Mouse (Mus musculus): ENCODE measurements around the gene Ccdc91.

The Ccdc91 gene

DNA sequence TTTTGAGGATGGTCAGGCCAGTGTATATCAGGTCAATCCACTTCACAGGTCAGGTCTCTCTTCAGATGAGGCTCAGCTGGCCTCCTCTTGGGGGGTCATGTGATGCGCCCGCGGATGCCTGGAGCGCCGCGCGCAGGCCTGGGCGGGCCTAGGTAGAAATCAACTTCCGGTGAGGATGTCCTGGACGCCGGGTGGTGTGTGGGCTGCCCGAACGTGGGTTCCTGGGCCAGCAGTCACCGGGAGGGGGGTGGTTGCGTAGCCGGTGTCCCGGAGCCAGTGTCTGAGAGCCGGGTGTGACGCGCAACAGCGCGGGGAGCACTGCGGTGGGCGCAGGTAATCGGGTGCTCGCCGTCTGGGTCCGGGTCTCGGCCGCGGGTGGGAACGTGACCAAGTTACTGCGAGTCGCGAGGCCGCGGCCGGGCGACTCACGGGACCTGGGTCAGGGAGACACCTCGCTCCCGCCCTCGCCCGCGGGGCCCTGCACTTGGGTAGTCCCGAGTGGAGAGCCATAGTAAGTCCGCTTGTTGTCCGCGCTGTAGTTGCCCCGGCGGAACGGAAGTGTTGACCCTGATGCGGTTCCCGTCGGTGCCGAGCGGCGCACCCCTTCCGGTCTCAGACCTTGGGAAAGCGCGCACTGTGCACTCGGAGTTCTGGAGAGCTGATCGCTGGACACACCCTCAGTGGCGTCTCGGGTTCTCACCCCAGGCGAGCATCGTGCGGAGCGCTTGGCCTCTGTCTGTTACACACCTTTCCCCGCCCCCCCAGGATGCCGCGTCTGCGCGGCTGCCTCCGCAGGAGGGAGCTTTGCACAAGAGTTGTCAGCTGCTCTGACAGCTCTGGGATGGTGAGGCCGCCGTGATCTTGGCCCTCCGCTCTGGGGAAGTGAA is at the start of gene Ccdc91:
Gene Ccdc91, plus strand, starts transcription at position 102 of the 887 bp plus-strand sequence.
- peak; percentile 91 for DNase-seq (ENCODE audit: low spot score)

DNA sequence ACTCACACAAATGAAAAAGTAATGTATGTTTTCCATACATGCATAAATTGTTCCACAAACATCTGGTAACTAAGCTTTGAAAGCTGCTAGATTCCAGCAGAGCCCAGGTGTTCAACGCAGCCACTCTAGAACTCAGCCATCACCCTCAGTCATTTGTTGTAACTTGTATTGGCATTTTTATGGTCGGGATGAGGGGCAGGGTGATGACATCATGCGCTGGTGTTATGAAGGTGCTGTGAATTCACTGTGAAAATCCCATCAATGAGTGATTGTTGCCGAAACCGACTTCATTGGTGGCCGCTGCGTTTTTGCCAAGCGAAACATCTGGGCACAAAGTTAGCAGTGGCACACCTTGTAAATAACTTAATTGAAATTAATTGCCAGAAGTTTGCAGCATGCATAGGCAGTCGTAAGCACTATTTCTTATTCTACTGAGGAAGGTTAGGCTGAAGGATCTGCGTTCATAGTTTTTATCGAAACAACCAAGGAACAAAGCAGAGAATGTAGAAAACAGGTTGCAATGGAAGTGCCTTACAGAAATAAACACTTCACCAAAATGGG is 48.6 kb upstream of the Ccdc91 start:
- DNase-seq (ENCODE audit: low spot score), result no peak

DNA sequence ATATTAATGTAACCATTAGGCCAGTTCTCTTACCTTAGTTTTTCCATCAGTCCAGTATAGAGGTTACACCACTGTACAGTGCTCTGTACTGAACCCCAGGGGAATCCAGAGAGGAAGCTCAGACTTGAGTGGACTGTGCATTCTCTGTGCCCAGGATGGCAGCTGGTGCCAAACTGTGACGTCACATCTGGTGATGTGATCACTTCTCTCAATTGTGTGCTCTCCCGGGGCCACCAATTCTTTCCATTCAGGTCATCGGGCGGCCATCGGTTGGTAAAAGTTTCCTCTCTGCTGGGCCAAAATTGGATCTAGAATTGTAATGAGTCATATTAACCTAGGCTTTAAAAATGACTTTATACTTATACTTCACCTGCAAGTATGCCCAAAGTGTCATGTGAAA is 19.9 kb upstream of the Ccdc91 start:
- no peak for DNase-seq (ENCODE audit: low spot score)

DNA sequence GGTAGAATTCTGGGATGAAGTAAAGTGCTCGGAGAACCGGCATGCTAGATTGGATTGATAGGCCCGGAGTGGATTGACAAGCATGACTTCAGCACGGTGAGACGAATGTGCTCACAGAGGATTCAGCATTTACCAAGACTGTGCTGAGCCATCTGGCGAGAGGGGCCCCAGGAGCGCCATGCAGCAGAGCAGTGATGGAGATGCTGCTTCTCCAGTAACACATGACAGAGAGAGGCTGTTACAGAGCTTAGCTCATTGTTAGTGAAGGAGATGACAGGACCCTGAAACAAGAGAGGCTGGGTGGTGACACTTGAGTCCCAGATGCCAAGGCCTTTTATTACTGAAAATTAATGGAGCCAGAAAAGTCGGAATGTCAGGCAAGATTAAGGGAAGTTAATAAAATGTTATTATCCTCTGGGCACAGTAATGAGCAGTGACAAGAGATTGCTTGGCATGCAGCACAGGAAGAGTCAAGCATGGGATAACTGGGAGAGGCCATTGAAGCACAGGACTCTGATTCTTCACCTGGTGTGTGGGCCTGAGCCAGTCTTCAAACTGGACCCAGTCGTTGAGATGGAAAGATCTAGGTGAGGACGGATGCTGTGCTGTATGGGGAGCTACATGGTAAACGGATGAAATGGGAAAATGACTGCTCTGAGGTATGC is 16.9 kb upstream of the Ccdc91 start:
- DNase-seq (ENCODE audit: low spot score), result peak; percentile 8

- DNase-seq (ENCODE audit: low spot score), result no peak
Measured at GRCm38 (mm10) chr6:147470016-147470415, 5.6 kb upstream of the Ccdc91 start.

GRCm38 (mm10) chr6:147481141-147481540 is 5.5 kb downstream of the Ccdc91 start:
- DNase-seq (ENCODE audit: low spot score), result no peak

GRCm38 (mm10) chr6:147490120-147490519 is 14.5 kb downstream of the Ccdc91 start:
- no peak for DNase-seq (ENCODE audit: low spot score)

DNA sequence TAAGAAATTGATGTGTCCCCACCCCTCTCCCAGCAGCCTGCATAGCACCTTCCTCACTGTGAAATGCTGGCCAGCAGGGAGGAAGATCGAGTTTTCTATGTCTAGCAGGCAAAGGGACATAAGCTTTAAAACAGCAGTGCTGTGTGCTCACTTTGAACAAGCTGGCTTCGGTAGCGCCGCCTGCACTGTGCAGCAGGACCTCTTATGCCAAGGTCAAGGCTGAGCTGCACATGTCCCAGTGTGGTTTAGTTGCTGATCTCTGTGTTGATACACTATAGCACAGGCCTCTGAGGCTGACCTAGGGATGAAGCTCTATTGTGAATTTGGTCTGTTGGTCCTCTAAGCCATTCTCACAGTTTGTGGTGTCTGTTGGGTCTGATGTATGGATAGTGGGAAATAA is 16.9 kb downstream of the Ccdc91 start:
- DNase-seq (ENCODE audit: low spot score), result no peak

DNA sequence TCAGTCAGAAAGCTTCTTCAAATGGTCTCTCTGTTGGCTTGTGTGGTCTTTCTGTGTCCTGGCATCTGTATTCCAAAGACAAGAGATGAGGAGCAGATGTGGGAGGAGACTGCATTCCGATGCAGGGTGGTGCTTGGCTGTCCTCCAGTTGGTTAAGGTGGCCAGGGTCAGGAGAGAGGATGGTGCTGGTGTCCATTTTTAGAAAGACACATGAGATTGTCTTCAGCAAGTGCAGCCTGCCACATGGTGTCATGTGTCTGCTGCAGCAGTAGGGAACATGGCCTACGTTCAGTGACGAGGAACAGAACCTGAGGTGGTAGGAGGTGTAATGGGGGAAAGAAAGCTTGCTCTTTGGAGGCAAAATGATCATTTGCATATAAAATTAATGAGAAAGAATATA is 25.8 kb downstream of the Ccdc91 start:
- no peak for DNase-seq (ENCODE audit: low spot score)

GRCm38 (mm10) chr6:147506074-147506473 is 30.4 kb downstream of the Ccdc91 start:
- DNase-seq (ENCODE audit: low spot score), result no peak

GRCm38 (mm10) chr6:147506496-147506895 is 30.9 kb downstream of the Ccdc91 start:
- no peak for DNase-seq (ENCODE audit: low spot score)

GRCm38 (mm10) chr6:147507186-147507585 is 31.6 kb downstream of the Ccdc91 start:
- DNase-seq (ENCODE audit: low spot score), result no peak

GRCm38 (mm10) chr6:147510516-147510915 is 34.9 kb downstream of the Ccdc91 start:
- no peak for DNase-seq (ENCODE audit: low spot score)

- no peak for DNase-seq (ENCODE audit: low spot score)
Measured at GRCm38 (mm10) chr6:147517909-147518308, 42.3 kb downstream of the Ccdc91 start.

GRCm38 (mm10) chr6:147525236-147525635 is 49.6 kb downstream of the Ccdc91 start:
- no peak for DNase-seq (ENCODE audit: low spot score)

DNA sequence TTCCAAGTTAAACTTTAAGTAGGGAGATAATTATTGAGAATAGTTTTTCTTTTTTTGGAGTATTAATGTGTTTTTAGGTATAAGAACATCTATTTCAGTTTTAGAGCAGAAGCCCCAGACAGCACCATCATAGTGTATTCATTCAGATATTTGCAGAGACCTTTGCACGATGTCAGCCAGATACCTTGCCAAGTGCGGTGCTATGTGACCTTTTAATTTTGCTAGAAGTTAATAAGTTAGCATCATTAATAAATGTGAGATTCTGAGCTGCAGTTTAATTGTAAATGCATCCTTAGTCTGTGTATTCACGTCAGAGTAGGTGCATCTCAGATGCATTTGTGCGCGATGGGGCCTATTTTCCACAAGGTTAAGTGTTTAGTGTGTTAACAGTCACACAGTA is 59.3 kb downstream of the Ccdc91 start:
- DNase-seq (ENCODE audit: low spot score), result no peak

- no peak for DNase-seq (ENCODE audit: low spot score)
Measured at GRCm38 (mm10) chr6:147538236-147538635, 62.6 kb downstream of the Ccdc91 start.

- no peak for DNase-seq (ENCODE audit: low spot score)
Measured at GRCm38 (mm10) chr6:147539056-147539600, 63.5 kb downstream of the Ccdc91 start.

GRCm38 (mm10) chr6:147540942-147541341 is 65.3 kb downstream of the Ccdc91 start:
- no peak for DNase-seq (ENCODE audit: low spot score)

DNA sequence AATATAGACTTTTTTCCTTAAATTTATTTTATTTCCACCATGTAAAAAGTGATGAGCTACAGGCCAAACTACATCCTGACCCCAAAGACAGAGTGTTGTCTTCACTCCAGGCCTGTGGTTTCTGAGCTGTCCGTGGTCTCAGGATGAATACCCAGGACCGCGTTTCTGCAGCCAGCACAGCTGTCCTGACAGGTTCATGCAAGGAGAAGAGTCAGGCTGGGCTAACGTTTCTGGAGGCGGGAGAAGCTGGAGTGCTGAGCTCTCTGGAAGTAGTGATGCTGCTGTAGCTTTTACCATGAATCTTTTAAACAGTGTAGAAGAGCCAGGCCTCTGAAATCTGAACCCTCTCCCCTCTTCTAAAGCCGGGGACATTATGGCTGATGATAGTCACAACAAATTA is 80.0 kb downstream of the Ccdc91 start:
- no peak for DNase-seq (ENCODE audit: low spot score)

DNA sequence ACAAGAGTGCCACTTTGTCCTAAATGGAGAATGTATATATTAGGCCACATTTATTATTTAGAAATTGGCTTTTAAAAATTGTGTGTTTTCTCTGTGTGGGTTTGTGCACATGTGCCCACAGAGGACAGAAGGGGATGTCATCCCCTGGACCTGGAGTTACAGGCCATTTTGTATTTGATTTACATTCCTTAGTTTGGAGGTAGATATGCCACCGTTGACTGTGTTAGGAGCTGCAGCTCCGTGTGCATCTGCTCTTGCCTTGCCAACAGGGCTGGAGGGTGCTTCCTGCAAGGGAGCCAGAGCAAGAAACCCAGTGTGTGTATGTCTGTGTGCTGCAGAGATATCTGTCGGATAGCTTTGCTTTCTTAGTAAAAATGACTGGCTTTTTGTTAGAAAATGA is 83.7 kb downstream of the Ccdc91 start:
- no peak for DNase-seq (ENCODE audit: low spot score)

- DNase-seq (ENCODE audit: low spot score), result no peak
Measured at GRCm38 (mm10) chr6:147560436-147560835, 84.8 kb downstream of the Ccdc91 start.

DNA sequence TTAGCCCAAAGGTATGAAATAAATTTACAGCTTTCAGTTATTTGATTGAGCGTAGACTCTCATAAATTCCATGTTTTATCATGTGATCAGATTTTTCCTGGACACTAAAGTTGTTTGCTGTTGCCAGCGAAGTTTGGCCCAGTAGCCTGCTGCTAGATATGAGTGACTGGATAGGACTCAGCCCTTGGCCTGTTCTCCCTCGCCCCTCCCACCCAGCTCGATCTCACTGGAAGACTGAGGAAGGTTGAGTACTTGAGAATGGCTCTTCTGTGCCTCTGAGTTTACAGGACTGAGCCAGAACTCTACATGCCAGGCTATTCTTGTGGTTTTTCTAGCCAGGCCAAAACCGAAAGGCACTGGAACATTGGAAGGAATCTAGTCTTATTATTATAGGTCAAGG is 93.6 kb downstream of the Ccdc91 start:
- no peak for DNase-seq (ENCODE audit: low spot score)

Data from retina, embryonic 14.5 days (tissue).